Mouse (Mus musculus) erythroid progenitor cell, adult 5-6 weeks (primary cell): ENCODE results near the gene Cfap77. TPM values are rescaled to one million over a fixed set of nuclear protein-coding genes. Genes with fewer than 3 reads are reported as not detected.

Source experiments
- ATAC-seq: replicated peaks from 2 replicates; pipeline ENCODE4 v1.8.0; 2016; ENCODE audit warnings: moderate number of reproducible peaks, mild to moderate bottlenecking, moderate TSS enrichment, inconsistent platforms; ENCODE audit not compliant: poor library complexity, low FRiP score, severe bottlenecking
- total RNA-seq, 2 experiments: library from RNA; stranded (forward) in 1 of 2; stranded (reverse) in 1 of 2; fragments of 150-400 nt in 1 of 2; fragments of 186-747, 209-891 nt in 1 of 2; gene quantifications; 2 replicates each; pipeline versions ENCODE4 v1.2.3 to v1.2.4; 2015 to 2017; ENCODE audit warnings: low replicate concordance in 2 of 2

The Cfap77 gene
- total RNA-seq, 2 experiments from 2014 or later: not detected

- ATAC-seq: no peak
Measured at GRCm38 (mm10) chr2:28910877-28911276, 144.0 kb downstream of the Cfap77 start.

- no peak for ATAC-seq
Measured at GRCm38 (mm10) chr2:28909818-28910710, 144.8 kb downstream of the Cfap77 start.

- ATAC-seq: no peak
Measured at GRCm38 (mm10) chr2:28909186-28909817, 145.6 kb downstream of the Cfap77 start.

GRCm38 (mm10) chr2:28908389-28909153 lies 146.3 kb downstream of the Cfap77 start:
- ATAC-seq: no peak

- ATAC-seq: no peak
Measured at GRCm38 (mm10) chr2:28907691-28908388, 147.0 kb downstream of the Cfap77 start.

- ATAC-seq: no peak
Measured at GRCm38 (mm10) chr2:28905561-28905960, 149.3 kb downstream of the Cfap77 start.

- ATAC-seq: no peak
Measured at GRCm38 (mm10) chr2:28904786-28905185, 150.1 kb downstream of the Cfap77 start.

- no peak for ATAC-seq
Measured at GRCm38 (mm10) chr2:28903871-28904270, 151.0 kb downstream of the Cfap77 start.

- ATAC-seq: no peak
Measured at GRCm38 (mm10) chr2:28902291-28902690, 152.6 kb downstream of the Cfap77 start.

GRCm38 (mm10) chr2:28897340-28897899 lies 157.4 kb downstream of the Cfap77 start:
- no peak for ATAC-seq

- ATAC-seq: no peak
Measured at GRCm38 (mm10) chr2:28895876-28896275, 159.0 kb downstream of the Cfap77 start.

- no peak for ATAC-seq
Measured at GRCm38 (mm10) chr2:28893526-28893925, 161.3 kb downstream of the Cfap77 start.

- no peak for ATAC-seq
Measured at GRCm38 (mm10) chr2:28892796-28893195, 162.1 kb downstream of the Cfap77 start.

GRCm38 (mm10) chr2:28884914-28885313 lies 170.0 kb downstream of the Cfap77 start:
- no peak for ATAC-seq

GRCm38 (mm10) chr2:28882826-28883485 lies 171.9 kb downstream of the Cfap77 start:
- ATAC-seq: no peak

- no peak for ATAC-seq
Measured at GRCm38 (mm10) chr2:28882047-28882446, 172.8 kb downstream of the Cfap77 start.

GRCm38 (mm10) chr2:28881275-28881674 lies 173.6 kb downstream of the Cfap77 start:
- no peak for ATAC-seq
